Mouse (Mus musculus) splenic B cell, adult 2 months (primary cell): Measurements from ENCODE around the gene 1700003E16Rik.

Experiments
- DNase-seq: peaks from one replicate; pipeline ENCODE4 v3.0.0-alpha.2; 2011; ENCODE audit warnings: low read depth, low spot score
- H3K27me3 ChIP-seq: 2 replicates; pipeline ENCODE4 v1.6.1; 2012; ENCODE audit warnings: mild to moderate bottlenecking, low read length, moderate library complexity, mixed read lengths; ENCODE audit not compliant: control insufficient read depth, poor library complexity, insufficient read depth, severe bottlenecking
- H3K36me3 ChIP-seq: 2 replicates; pipeline ENCODE4 v1.6.1; 2012; ENCODE audit warnings: mild to moderate bottlenecking, low read length, moderate library complexity, mixed read lengths; ENCODE audit not compliant: control insufficient read depth, poor library complexity, insufficient read depth, severe bottlenecking

The 1700003E16Rik gene

GRCm38 (mm10) chr6:83185895-83186861 lies 30.0 kb downstream of the 1700003E16Rik start:
- Histone ChIP-seq H3K36me3 (peaks cover 7% of the 10 kb centered on the region), H3K27me3 (no peaks in the 10 kb centered on the region)
- DNase-seq = peak; percentile 46

- no peak for DNase-seq
- Histone ChIP-seq H3K27me3 (no peaks in the 10 kb centered on the region), H3K36me3 (peaks cover 7% of the 10 kb centered on the region)
Measured at GRCm38 (mm10) chr6:83186946-83187345, 30.7 kb downstream of the 1700003E16Rik start.

GRCm38 (mm10) chr6:83193571-83193970 lies 37.4 kb downstream of the 1700003E16Rik start:
- Histone ChIP-seq H3K27me3 (no peaks in the 10 kb centered on the region), H3K36me3 (peaks cover 16% of the 10 kb centered on the region)
- no peak for DNase-seq

GRCm38 (mm10) chr6:83197345-83198004 lies 41.3 kb downstream of the 1700003E16Rik start:
- no peak for DNase-seq
- H3K27me3 ChIP-seq = no peaks in the 10 kb centered on the region

GRCm38 (mm10) chr6:83203320-83203719 lies 47.1 kb downstream of the 1700003E16Rik start:
- Histone ChIP-seq H3K36me3 (peaks cover under 1% of the 10 kb centered on the region; the same call in 1 of the 2 replicates), H3K27me3 (no peaks in the 10 kb centered on the region)
- DNase-seq = no peak

More at GRCm38 (mm10) chr6:83197345-83198004, 41.3 kb downstream of the 1700003E16Rik start:
- H3K36me3 ChIP-seq = peaks cover 10% of the 10 kb centered on the region

- Histone ChIP-seq H3K36me3 (no peaks in the 10 kb centered on the region), H3K27me3 (no peaks in the 10 kb centered on the region)
- no peak for DNase-seq
Measured at GRCm38 (mm10) chr6:83205851-83206250, 49.6 kb downstream of the 1700003E16Rik start.

- Histone ChIP-seq H3K27me3 (no peaks in the 10 kb centered on the region), H3K36me3 (no peaks in the 10 kb centered on the region)
- DNase-seq = no peak
Measured at GRCm38 (mm10) chr6:83206321-83206720, 50.1 kb downstream of the 1700003E16Rik start.

GRCm38 (mm10) chr6:83207361-83208049 lies 51.3 kb downstream of the 1700003E16Rik start:
- no peak for DNase-seq
- H3K36me3 ChIP-seq = no peaks in the 10 kb centered on the region
- H3K27me3 ChIP-seq = no peaks in the 10 kb centered on the region

- Histone ChIP-seq H3K36me3 (no peaks in the 10 kb centered on the region), H3K27me3 (no peaks in the 10 kb centered on the region)
- DNase-seq = no peak
Measured at GRCm38 (mm10) chr6:83208050-83208400, 51.8 kb downstream of the 1700003E16Rik start.

- Histone ChIP-seq H3K27me3 (no peaks in the 10 kb centered on the region), H3K36me3 (no peaks in the 10 kb centered on the region)
- no peak for DNase-seq
Measured at GRCm38 (mm10) chr6:83210495-83210894, 54.3 kb downstream of the 1700003E16Rik start.

- DNase-seq = no peak
- Histone ChIP-seq H3K27me3 (no peaks in the 10 kb centered on the region), H3K36me3 (no peaks in the 10 kb centered on the region)
Measured at GRCm38 (mm10) chr6:83211526-83211925, 55.3 kb downstream of the 1700003E16Rik start.
